Mouse (Mus musculus) activated CD4-positive, CD25-positive, alpha-beta regulatory T cell, adult 9 weeks (primary cell): Measurements from ENCODE around the gene 4931408C20Rik. TPM values are rescaled to one million over a fixed set of nuclear protein-coding genes. Genes with fewer than 3 reads are reported as not detected.

Experiments
- polyA plus RNA-seq: library from polyadenylated mRNA; unstranded; fragments of 100-300 nt; shearing (Covaris generic); gene quantifications from one replicate; pipeline ENCODE4 v1.2.1, GENCODE M21; 2017

The 4931408C20Rik gene
- polyA plus RNA-seq = not detected

GRCm38 (mm10) chr1:26686842-26687760, at the start of gene 4931408C20Rik:
Gene 4931408C20Rik, minus strand, starts transcription at chr1:26687460.

